Mouse (Mus musculus) lung, postnatal 0 days (tissue): ENCODE measurements around the gene Scamp4.
"Not testable (repeated sequence)": the region's sequence is repeated elsewhere in the genome, so short reads cannot be mapped to it uniquely, and the experiment has no call there.

Experiments used
- CTCF ChIP-seq: IDR thresholded peaks from 2 replicates; pipeline ENCODE4 v1.5.1; 2016; ENCODE audit warnings: antibody characterized with exemption, mild to moderate bottlenecking
- EP300 ChIP-seq: IDR thresholded peaks from 2 replicates; pipeline ENCODE4 v1.6.1; 2016; ENCODE audit warnings: antibody characterized with exemption, mild to moderate bottlenecking, control low read depth

DNA sequence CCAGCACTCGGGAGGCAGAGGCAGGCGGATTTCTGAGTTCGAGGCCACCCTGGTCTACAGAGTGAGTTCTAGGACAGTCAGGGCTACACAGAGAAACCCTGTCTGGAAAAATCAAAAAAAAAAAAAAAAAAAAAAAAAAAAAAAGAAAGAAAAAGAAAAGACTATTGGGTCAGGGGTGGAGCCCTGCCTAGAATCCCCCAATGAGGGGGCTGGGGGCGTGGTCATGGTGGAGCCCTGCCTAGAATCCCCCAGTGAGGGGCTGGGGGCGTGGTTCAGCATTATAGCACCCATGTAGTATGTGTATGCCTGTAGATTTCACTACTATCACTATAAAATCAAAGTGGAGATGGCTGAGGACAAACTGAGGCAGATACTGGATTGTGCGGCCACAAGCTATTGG lies 47.2 kb downstream of the Scamp4 start:
- not testable (repeated sequence) for TF ChIP-seq CTCF, EP300
